Mouse (Mus musculus) lung, postnatal 25 days (tissue): ENCODE measurements around the gene Dchs1.
"Not testable (repeated sequence)": the region's sequence is repeated elsewhere in the genome, so short reads cannot be mapped to it uniquely, and the experiment has no call there.

Experiments used
- DNase-seq: peaks from one replicate; pipeline ENCODE4 v3.0.0; 2022; ENCODE audit warnings: low spot score

Gene Dchs1

DNA sequence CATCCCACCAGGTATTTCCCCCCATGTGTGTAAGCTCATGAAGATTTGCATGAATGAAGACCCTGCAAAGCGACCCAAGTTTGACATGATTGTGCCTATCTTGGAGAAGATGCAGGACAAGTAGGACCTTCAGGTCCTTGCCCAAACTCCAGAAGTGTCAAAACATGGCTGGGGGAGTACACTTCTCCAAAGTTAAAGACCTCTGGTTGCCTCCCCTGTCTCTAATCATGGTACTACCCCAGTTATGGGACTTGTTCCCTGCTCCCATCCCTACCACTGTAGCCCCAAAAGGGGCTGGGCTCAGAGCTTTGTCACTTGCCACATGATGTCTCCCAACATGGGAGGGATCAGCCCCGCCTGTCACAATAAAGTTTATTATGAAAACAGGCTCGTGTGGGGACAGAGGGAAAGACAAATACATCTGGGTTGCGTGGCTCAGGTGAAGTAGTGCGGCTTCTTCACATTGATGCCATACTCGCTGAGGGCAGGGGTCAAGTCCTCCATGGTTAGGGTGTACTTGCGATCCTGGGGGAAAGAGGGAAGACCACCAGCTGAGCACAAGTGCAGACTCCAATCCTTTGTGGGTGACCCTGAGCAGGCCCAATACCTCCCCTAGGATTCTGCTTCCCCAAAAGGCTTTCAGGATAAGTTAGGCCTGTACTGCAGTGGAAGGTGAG is 44.8 kb downstream of the Dchs1 start:
- not testable (repeated sequence) for DNase-seq

DNA sequence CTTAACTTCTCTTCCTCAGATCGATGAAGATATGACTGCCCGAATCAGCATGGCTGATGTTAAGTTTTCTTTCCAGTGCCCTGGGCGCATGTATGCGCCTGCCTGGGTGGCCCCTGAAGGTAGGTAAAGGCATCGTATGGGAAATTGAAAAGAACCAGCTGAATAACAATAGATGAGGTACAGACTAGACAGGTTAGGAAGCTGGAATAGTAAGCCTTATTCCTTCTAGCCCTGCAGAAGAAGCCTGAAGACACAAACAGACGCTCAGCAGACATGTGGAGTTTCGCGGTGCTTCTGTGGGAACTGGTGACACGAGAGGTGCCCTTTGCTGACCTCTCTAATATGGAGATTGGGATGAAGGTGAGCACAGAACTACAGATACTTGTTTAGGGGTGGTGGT is 45.5 kb downstream of the Dchs1 start:
- no peak for DNase-seq

DNA sequence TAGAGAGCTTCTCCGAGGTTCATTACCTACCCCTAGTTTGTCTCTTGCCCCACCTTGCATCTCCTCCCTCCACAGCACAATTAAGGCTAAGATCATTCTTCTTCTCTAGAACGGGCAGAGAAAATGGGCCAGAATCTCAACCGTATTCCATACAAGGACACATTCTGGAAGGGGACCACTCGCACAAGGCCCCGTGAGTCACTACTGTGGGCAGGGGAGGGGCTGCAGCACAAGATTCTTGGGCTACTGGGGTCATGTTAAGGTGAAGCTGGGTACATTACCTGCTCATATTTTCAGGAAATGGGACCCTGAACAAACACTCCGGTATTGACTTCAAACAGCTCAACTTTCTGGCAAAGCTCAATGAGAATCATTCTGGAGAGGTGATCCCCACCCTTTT is 46.6 kb downstream of the Dchs1 start:
- DNase-seq = no peak

GRCm38 (mm10) chr7:105740089-105740795 is 47.2 kb downstream of the Dchs1 start:
- DNase-seq = no peak

- peak; percentile 83 for DNase-seq
Measured at GRCm38 (mm10) chr7:105738948-105739347, 48.5 kb downstream of the Dchs1 start.

GRCm38 (mm10) chr7:105738286-105738685 is 49.2 kb downstream of the Dchs1 start:
- no peak for DNase-seq

GRCm38 (mm10) chr7:105737648-105738047 is 49.8 kb downstream of the Dchs1 start:
- DNase-seq = no peak

- peak; percentile 24 for DNase-seq
Measured at GRCm38 (mm10) chr7:105736911-105737521, 50.4 kb downstream of the Dchs1 start, which contains the start of gene Rrp8. TSS of gene Rrp8 (minus strand) at chr7:105737385.

DNA sequence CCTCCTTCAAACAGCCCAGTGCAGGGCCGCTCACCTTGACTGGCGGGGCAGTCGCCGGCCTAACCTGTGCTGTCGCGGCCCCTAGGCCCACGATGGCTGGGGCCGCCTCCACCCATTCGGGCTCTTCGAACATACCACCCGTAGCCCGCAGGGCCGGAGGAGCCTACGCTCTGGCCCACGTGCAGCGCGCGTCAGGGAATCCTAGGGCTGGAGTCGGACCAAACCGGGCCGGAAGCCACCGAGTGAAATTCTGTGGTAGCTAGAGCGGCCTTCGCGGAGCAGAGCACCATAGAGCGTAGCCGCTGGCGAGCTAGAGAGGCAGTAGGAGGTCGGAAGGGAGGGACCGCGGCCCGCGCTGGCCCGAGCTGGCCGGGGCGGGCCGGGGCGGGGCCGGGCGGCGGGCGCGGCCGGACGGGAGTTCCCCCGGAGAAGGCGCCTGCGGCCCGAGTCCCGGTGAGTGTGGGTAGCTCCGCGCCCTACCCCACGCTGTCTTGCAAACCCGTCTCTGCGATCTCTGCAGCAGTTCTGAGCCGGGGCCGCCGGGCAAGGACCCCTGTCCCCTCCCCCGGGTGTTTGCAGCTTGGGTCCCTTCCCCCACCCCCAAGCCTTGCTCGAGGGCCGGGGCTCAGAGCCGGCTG is 51.1 kb downstream of the Dchs1 start, which contains the start of gene Ilk:
Gene Ilk (plus strand): TSS at position 329 of the 638 bp plus-strand sequence.
- peak; percentile 96 for DNase-seq

- DNase-seq = not testable (repeated sequence)
Measured at GRCm38 (mm10) chr7:105735464-105735863, 52.0 kb downstream of the Dchs1 start.

DNA sequence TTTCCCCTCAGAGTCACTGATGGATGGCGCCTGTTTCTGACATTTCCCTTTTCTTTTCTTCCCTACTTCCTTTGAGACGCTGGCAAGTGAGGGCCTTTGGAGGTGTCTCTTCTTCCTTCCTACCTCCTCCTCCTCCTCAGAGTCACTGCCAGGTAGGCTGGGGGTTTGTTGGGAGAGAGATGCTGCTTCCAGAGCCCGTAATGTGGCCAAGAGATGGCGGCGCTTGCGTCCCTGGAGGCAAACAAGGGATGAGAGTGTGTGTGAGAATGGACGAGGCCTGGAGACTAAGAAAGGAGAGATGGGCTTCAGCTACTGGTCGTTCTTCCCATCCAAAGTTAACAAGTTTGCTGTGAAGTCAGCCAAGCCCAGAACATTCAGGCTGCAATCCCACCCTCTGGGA is 52.6 kb downstream of the Dchs1 start:
- no peak for DNase-seq

GRCm38 (mm10) chr7:105733836-105734235 is 53.6 kb downstream of the Dchs1 start:
- no peak for DNase-seq

GRCm38 (mm10) chr7:105728701-105729428 is 58.6 kb downstream of the Dchs1 start:
- peak; percentile 53 for DNase-seq

DNA sequence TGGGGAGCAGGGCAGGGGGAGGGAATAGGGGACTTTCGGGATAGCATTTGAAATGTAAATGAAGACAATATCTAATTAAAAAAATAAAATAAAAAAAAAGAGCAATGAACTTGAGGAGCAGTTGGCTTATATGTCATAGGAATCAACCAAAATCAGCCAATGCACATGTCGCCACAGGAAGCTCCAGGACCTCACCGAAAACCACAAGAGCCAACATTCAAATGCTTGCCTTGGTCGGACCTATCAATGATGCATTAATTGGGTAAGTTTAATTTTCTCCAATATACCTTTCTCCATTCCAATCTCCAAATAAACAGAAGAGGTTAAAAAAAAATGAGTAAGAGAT is 60.5 kb downstream of the Dchs1 start:
- DNase-seq = no peak

DNA sequence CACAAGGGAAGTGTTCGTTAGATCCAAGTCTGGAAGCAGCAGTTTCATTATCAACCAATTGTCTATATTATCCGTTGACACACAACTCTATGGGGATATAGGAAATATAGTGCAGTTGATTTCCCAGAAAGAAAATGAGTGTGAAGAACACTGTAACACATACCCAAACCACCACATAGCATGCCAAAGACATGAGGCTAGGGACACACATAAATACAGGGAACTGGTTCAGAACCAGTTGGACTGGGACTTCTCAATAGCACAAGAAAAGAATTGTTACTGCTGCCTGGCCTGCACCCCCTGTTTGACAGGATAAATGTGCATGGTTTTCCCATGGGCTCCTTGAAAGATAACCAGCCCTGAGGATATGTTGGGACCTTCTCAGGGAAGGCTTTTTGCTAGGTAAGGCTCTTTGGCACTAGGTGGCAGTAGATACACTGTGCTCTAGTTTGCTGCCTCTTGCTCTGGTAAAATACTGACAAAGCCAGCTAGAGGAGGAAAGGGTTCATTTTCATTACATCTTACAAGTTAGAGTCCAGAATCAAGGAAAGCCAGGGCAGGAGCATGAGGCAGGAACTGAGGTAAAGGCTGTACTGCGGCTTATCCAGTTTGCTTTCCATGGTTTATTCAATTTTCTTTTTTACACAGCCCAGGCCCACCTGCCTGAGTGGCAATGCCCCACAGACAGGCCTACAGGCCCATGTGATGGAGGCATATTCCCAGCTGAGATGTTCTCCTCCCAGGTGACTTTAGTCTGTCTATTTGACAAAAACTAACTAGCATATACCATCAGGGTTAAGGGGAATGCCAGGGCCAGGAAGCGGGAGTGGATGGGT is 61.1 kb downstream of the Dchs1 start:
- peak; percentile 79 for DNase-seq

DNA sequence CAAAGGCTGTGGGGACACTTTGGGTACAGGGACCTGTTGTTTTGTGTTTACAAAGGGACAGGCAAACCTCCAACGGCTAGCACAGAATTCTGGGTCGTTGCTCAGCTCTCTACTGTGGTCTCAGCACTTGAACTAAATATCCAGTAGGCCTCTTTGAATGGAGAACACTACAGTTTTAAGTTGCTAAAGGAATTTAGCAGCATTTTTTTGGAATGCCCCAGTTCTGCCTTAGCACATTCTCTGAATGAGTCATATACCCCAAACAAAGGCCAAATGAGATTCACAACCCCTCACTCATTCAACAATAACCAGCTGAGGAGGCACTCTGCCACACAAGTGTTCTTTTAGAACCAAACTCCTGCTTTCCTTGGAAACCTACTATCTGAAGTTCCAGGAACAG is 65.5 kb downstream of the Dchs1 start:
- DNase-seq = no peak

GRCm38 (mm10) chr7:105715366-105715765 is 72.1 kb downstream of the Dchs1 start:
- DNase-seq = no peak

- DNase-seq = no peak
Measured at GRCm38 (mm10) chr7:105708733-105709132, 78.7 kb downstream of the Dchs1 start.

GRCm38 (mm10) chr7:105703816-105704215 is 83.6 kb downstream of the Dchs1 start:
- no peak for DNase-seq

DNA sequence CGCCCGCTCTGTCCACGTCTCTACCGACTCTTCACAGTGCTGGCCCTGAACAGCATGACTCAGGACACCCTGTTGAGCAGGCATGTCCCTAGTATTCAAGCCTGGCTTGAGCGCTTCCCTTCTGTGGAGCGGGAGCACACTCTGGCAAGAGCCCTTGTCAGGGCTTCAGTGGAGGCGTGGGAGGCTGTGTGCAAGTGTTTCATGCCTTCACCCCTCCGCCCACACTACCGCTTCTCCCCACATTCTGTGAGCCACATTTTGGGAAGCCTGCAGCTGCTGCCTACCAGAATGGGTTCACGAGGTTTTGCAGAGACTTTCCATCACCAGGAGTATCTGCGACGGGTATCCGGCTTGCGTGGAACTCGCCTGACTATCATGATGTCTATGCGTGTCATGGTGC is 84.3 kb downstream of the Dchs1 start:
- DNase-seq = no peak
